Mouse (Mus musculus) embryo, embryonic 9.5 days (tissue): Measurements from ENCODE around the gene Syne3.
A peak's percentile ranks its signal among the peaks of the same experiment; 100 is the strongest.

Source experiments
- DNase-seq: peaks from one replicate; pipeline ENCODE4 v3.0.0-alpha.2; 2017; ENCODE audit errors: extremely low spot score

Syne3 gene

GRCm38 (mm10) chr12:105009370-105010212 is at the start of gene Syne3:
Syne3 (minus strand) TSS chr12:105009809.
- peak; percentile 64 for DNase-seq

GRCm38 (mm10) chr12:105055308-105055707 is 45.7 kb upstream of the Syne3 start:
- no peak for DNase-seq

GRCm38 (mm10) chr12:105054041-105054440 is 44.4 kb upstream of the Syne3 start:
- DNase-seq = no peak

- peak; percentile 62 for DNase-seq
Observed at GRCm38 (mm10) chr12:105050898-105051297, 41.3 kb upstream of the Syne3 start.

GRCm38 (mm10) chr12:105049813-105050212 is 40.2 kb upstream of the Syne3 start:
- DNase-seq = no peak

- no peak for DNase-seq
Observed at GRCm38 (mm10) chr12:105048301-105048863, 38.8 kb upstream of the Syne3 start.

- no peak for DNase-seq
Observed at GRCm38 (mm10) chr12:105044775-105045174, 35.2 kb upstream of the Syne3 start.

- DNase-seq = no peak
Observed at GRCm38 (mm10) chr12:105043081-105043480, 33.5 kb upstream of the Syne3 start.

- DNase-seq = no peak
Observed at GRCm38 (mm10) chr12:105040950-105041349, 31.3 kb upstream of the Syne3 start.

- no peak for DNase-seq
Observed at GRCm38 (mm10) chr12:105039578-105040289, 30.1 kb upstream of the Syne3 start.

GRCm38 (mm10) chr12:105038918-105039317 is 29.3 kb upstream of the Syne3 start:
- no peak for DNase-seq

- no peak for DNase-seq
Observed at GRCm38 (mm10) chr12:105038211-105038610, 28.6 kb upstream of the Syne3 start.

- no peak for DNase-seq
Observed at GRCm38 (mm10) chr12:105034130-105034769, 24.6 kb upstream of the Syne3 start.

- no peak for DNase-seq
Observed at GRCm38 (mm10) chr12:105032832-105033775, 23.5 kb upstream of the Syne3 start.

- peak; percentile 97 for DNase-seq
Observed at GRCm38 (mm10) chr12:105032147-105032831, 22.7 kb upstream of the Syne3 start, which contains the start of gene Glrx5. Glrx5 (plus strand) TSS chr12:105032688.

GRCm38 (mm10) chr12:105031081-105032058 is 21.8 kb upstream of the Syne3 start:
- DNase-seq = peak; percentile 35

- DNase-seq = no peak
Observed at GRCm38 (mm10) chr12:105029890-105030289, 20.3 kb upstream of the Syne3 start.

- DNase-seq = peak; percentile 62
Observed at GRCm38 (mm10) chr12:105027323-105027991, 17.8 kb upstream of the Syne3 start.
